21 mouse cellular contexts compared by ENCODE assay signal in the genomic region with DNA sequence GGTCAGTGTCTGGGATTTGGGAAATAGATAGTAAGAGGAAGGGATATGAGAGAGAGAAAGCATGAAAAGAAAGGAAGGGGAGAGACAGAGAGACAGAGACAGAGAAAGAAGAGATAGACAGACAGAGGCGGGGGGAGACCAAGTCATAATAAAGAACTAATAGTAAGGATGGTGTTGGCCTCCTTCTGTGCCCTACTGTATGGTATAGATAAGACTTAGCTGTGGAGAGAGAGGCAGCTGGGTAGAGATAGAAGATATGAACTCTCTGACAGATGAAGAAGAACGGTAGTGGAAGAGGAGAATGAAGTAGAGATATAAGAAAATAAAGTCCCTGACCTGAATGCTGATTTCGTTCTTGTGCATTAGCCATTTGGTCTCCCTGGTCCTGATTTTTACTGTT.
DNase-seq lines count a peak whose midpoint lies in the region; ATAC-seq and TF ChIP-seq lines count a peak whose summit lies in the region.
"Had no signal": no experiment of that assay in that cellular context is flagged by ENCODE, and none has a peak within 500 bp of the region (broad histone marks: within the 10 kb centered on the region; RNA-seq: fewer than 3 reads in every experiment).

No protein-coding gene starts in this region.

- no peaks in the 10 kb centered on the region for H3K36me3 ChIP-seq in liver, embryonic 11.5 days (ENCODE audit: control insufficient read depth, insufficient read depth, low read length)
- no peaks in the 10 kb centered on the region for H3K36me3 ChIP-seq in liver, embryonic 13.5 days
- H3K36me3 ChIP-seq in liver, postnatal 0 days (replicated peaks; ENCODE audit: insufficient read depth, low read length) = no peaks in the 10 kb centered on the region
- H3K36me3 ChIP-seq: embryonic facial prominence, embryonic 12.5 days; forebrain, embryonic 15.5 days; heart, embryonic 13.5 days; hindbrain, embryonic 12.5 days had no signal

- H3K27me3 ChIP-seq in liver, embryonic 11.5 days (replicated peaks; ENCODE audit: control insufficient read depth, insufficient read depth, low read length) = no peaks in the 10 kb centered on the region
- H3K27me3 ChIP-seq in liver, embryonic 13.5 days = no peaks in the 10 kb centered on the region
- no peaks in the 10 kb centered on the region for H3K27me3 ChIP-seq in liver, postnatal 0 days (ENCODE audit: insufficient read depth, low read length)
- H3K27me3 ChIP-seq: CH12.LX; embryonic facial prominence, embryonic 12.5 days; forebrain, embryonic 15.5 days; heart, embryonic 13.5 days; hindbrain, embryonic 12.5 days had no signal

- H3K27ac ChIP-seq in liver, embryonic 11.5 days (ENCODE audit: low read depth, low read length) = no peak overlapping the region
- H3K27ac ChIP-seq in liver, embryonic 13.5 days = peak overlapping the region; percentile 34; the same call in 1 of the 2 replicates
- no peak overlapping the region for H3K27ac ChIP-seq in liver, postnatal 0 days (ENCODE audit: low read depth)
- H3K27ac ChIP-seq: embryonic facial prominence, embryonic 12.5 days; forebrain, embryonic 15.5 days; heart, embryonic 13.5 days; hindbrain, embryonic 12.5 days had no signal

- TF ChIP-seq EP300 in liver, postnatal 0 days (IDR thresholded peaks at IDR 0.05; ENCODE audit: low read depth) = peak; percentile 57; the same call in 1 of the 2 replicates

- 56% methylated on average over 3 of the region's 3 CpGs for WGBS in liver, embryonic 11.5 days
- 25% methylated on average over 3 of the region's 3 CpGs for WGBS in liver, embryonic 13.5 days (ENCODE audit: insufficient replicate concordance)
- 62% methylated on average over 3 of the region's 3 CpGs for WGBS in liver, postnatal 0 days (ENCODE audit: insufficient replicate concordance)

- H3K9ac ChIP-seq in liver, embryonic 11.5 days (ENCODE audit: low read depth, low read length) = no peak overlapping the region
- H3K9ac ChIP-seq in liver, embryonic 13.5 days = no peak overlapping the region
- no peak overlapping the region for H3K9ac ChIP-seq in liver, postnatal 0 days (replicated peaks)
- H3K9ac ChIP-seq: embryonic facial prominence, embryonic 12.5 days; forebrain, embryonic 15.5 days; heart, embryonic 13.5 days; hindbrain, embryonic 12.5 days had no signal

- peak; percentile 99 for ATAC-seq in liver, embryonic 11.5 days (replicated peaks; ENCODE audit: low FRiP score)
- peak; percentile 100 for ATAC-seq in liver, embryonic 13.5 days (ENCODE audit: low read depth)
- peak; percentile 87 for ATAC-seq in liver, postnatal 0 days
- ATAC-seq: forebrain, embryonic 15.5 days; hindbrain, embryonic 16.5 days; inflammation-experienced regulatory T-cells, adult 6 months had no signal

- DNase-seq in liver, embryonic 11.5 days (ENCODE audit: low spot score) = no peak
- no peak for DNase-seq in liver
- DNase-seq in c-Kit-negative CD71-positive TER-119-positive erythroid progenitor cells, embryonic 14.5 days (ENCODE audit: low read depth, low spot score) = peak; percentile 13
- DNase-seq in liver, embryonic 13.5 days = peak; percentile 8
- no peak for DNase-seq in liver, postnatal 0 days
- no peak for DNase-seq in adrenal gland, postnatal 36 days
- no peak for DNase-seq in layer of hippocampus, adult 9-10 months (ENCODE audit: low spot score)
- DNase-seq: adrenal gland, postnatal 14 days; cerebellum, adult 11-12 months; cerebellum, adult 9-10 months; cerebellum, postnatal 25 days; gastrocnemius, postnatal 36 days; heart, adult 18-20 months; heart, postnatal 36 days had no signal

- H3K4me3 ChIP-seq in liver, embryonic 11.5 days (ENCODE audit: low read depth, low read length) = no peak overlapping the region
- H3K4me3 ChIP-seq in liver, embryonic 13.5 days (replicated peaks) = no peak overlapping the region
- H3K4me3 ChIP-seq in liver, postnatal 0 days (ENCODE audit: low read depth, low read length) = no peak overlapping the region
- H3K4me3 ChIP-seq: embryonic facial prominence, embryonic 12.5 days; forebrain, embryonic 15.5 days; heart, embryonic 13.5 days; hindbrain, embryonic 12.5 days had no signal

- no peaks in the 10 kb centered on the region for H3K4me1 ChIP-seq in liver, embryonic 11.5 days (replicated peaks; ENCODE audit: control insufficient read depth, insufficient read depth, low read length)
- peaks cover 7% of the 10 kb centered on the region for H3K4me1 ChIP-seq in liver, embryonic 13.5 days (replicated peaks)
- H3K4me1 ChIP-seq in liver, postnatal 0 days (ENCODE audit: insufficient read depth) = no peaks in the 10 kb centered on the region
- H3K4me1 ChIP-seq: embryonic facial prominence, embryonic 12.5 days; forebrain, embryonic 15.5 days; heart, embryonic 13.5 days; hindbrain, embryonic 12.5 days had no signal

- no peaks in the 10 kb centered on the region for H3K9me3 ChIP-seq in liver, embryonic 11.5 days (ENCODE audit: control insufficient read depth, low read length)
- no peaks in the 10 kb centered on the region for H3K9me3 ChIP-seq in liver, embryonic 13.5 days (replicated peaks)
- no peaks in the 10 kb centered on the region for H3K9me3 ChIP-seq in liver, postnatal 0 days (ENCODE audit: low read length)
- H3K9me3 ChIP-seq: embryonic facial prominence, embryonic 12.5 days; forebrain, embryonic 15.5 days; heart, embryonic 13.5 days; hindbrain, embryonic 12.5 days had no signal

- H3K4me2 ChIP-seq in liver, embryonic 11.5 days = no peak overlapping the region
- H3K4me2 ChIP-seq in liver, embryonic 13.5 days = peak overlapping the region; percentile 28
- no peak overlapping the region for H3K4me2 ChIP-seq in liver, postnatal 0 days (ENCODE audit: low read depth, low read length)
- H3K4me2 ChIP-seq: embryonic facial prominence, embryonic 12.5 days; forebrain, embryonic 15.5 days; heart, embryonic 13.5 days; hindbrain, embryonic 12.5 days had no signal

- no peak for TF ChIP-seq CTCF in liver, postnatal 0 days (IDR thresholded peaks at IDR 0.05; ENCODE audit: low read depth)

Comparison
In these comparisons a context has a peak if more than half of its experiments do, and no peak if none do; other contexts are left out.
1. DNase-seq: peak in c-Kit-negative CD71-positive TER-119-positive erythroid progenitor cells, embryonic 14.5 days (single experiment) and liver, embryonic 13.5 days (single experiment); none in liver, embryonic 11.5 days (single experiment), liver (single experiment), liver, postnatal 0 days (single experiment), adrenal gland, postnatal 36 days (0 of 2) and layer of hippocampus, adult 9-10 months (single experiment).
2. Peak in every context shown above with its lines, with median percentiles within 50 percentile points of each other: ATAC-seq.